Mouse (Mus musculus): ENCODE data around the gene Gm10197. TPM values are rescaled to one million over a fixed set of nuclear protein-coding genes. Genes with fewer than 3 reads are reported as not detected.

Gm10197 gene
- polyA plus RNA-seq, 1 experiment, result not detected

DNA sequence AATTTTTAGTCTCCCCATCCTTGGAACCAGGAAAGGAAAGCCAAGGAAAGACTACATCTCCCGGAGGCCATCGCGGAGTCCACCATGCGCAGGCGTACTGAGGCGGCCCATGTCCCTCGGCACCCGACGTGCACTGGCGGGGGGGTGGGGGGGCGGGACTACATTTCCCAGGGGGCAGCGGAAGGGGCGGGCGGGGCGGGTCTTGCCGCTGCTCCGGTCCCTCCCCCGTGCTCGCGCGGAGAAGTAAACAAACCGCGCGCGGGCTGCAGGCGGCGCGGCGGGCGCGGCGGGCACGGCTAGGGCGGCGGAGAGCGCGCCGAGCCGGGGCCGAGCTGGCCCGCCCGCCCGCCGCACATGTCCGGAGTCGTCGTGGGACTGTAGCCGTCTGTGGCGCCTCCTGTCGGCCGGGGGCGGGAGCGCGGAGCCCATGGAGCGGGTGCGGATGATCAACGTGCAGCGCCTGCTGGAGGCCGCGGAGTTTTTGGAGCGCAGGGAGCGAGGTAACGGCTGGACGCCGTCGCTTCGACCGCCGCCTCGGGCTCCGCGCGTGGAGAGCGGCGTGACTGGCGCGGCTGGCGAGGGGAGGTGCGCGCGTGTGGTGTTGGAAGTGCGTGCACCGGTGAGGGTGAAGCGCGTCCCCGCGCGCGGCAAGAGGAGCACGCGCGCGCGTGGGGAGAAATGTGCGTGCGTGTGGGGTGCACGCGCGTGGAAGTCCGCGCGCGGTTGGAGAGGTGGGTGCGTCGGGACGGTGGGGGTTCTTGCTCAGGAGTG lies 42.2 kb downstream of the Gm10197 start:
- under 1% methylated on average over 106 of the region's 106 CpGs for WGBS
- peaks cover 6% of the 10 kb centered on the region; the same call in 1 of the 2 replicates for H3K4me1 ChIP-seq (ENCODE audit: control insufficient read depth, insufficient read depth, low read length)
- H3K4me3 ChIP-seq (replicated peaks; ENCODE audit: control insufficient read depth, low read depth, low read length), result peak overlapping the region; percentile 80
- peak overlapping the region; percentile 88 for H3K27ac ChIP-seq (ENCODE audit: control insufficient read depth, insufficient read depth, low read depth, low read length, poor library complexity)
- no peak for TF ChIP-seq POLR2A (IDR thresholded peaks at IDR 0.05; ENCODE audit: borderline replicate concordance, control insufficient read depth, low read depth, low read length)
- TF ChIP-seq CTCF (IDR thresholded peaks at IDR 0.05; ENCODE audit: control insufficient read depth, insufficient read depth, low read length), result peak; percentile 58

DNA sequence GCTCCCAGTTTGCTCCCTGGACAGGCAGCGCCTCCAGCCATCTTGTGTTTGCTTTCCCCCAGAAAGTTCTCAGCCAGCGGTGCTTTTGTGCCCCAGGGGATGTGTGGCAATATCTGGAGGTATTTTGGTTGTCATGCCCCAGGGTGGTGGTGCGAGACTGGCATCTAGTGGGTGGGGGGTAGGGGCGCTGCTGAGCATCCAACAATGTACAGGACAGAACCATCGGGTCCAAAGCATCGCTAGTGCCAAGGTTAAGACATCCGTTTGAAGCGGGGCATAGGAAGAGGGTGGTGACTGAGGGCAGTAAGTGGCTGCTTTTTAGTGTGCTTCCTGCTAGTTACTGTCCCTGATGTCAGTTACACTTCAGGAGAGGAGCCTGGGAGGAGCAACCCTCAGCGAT lies 43.5 kb downstream of the Gm10197 start:
- WGBS, result 20% methylated on average over 9 of the region's 9 CpGs
- Histone ChIP-seq H3K4me1 (ENCODE audit: control insufficient read depth, insufficient read depth, low read length) (peaks cover 6% of the 10 kb centered on the region; the same call in 1 of the 2 replicates), H3K27ac (ENCODE audit: control insufficient read depth, insufficient read depth, low read depth, low read length, poor library complexity) (peak overlapping the region; percentile 71), H3K4me3 (replicated peaks; ENCODE audit: control insufficient read depth, low read depth, low read length) (peak overlapping the region; percentile 0)
- TF ChIP-seq CTCF (IDR thresholded peaks at IDR 0.05; ENCODE audit: control insufficient read depth, insufficient read depth, low read length) (peak; percentile 66), POLR2A (IDR thresholded peaks at IDR 0.05; ENCODE audit: borderline replicate concordance, control insufficient read depth, low read depth, low read length) (no peak)

DNA sequence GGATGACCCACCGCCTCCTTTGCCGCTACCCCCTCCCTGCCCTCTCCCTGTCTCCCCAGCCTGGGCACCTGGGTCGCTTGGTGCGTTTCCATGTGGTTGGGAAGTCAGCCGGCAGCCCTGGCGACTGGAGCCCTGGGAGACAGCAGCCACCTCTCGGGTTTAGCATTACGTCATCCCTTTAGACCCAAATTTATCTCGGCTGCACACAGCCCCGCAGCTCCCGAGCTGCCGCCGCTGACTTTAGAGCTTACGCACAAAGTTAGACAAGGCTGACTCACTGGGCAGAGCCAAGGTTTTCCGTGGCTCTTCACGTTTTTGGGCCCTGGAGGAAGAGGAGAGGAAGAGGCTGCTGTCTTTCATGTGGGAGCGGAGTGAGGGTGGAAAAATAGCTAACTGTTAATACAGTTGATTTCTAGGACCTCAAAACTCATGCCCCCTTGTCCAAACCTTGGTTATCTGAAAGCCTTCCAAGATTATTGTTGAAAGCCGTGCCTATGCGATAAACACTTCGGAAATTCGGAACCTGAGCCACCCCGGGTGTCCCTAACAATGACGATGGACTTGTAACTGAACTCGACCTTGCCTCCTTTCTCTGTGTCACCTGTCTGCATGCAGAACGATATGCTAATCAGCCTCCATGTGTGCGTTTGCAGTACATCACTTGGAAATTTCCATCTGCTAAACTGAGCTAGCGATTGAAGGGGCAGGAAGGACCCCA lies 45.8 kb downstream of the Gm10197 start:
- H3K4me1 ChIP-seq (ENCODE audit: control insufficient read depth, insufficient read depth, low read length), result peaks cover 11% of the 10 kb centered on the region
- WGBS, result 15% methylated on average over 27 of the region's 27 CpGs
- peak overlapping the region; percentile 53 for H3K4me3 ChIP-seq (replicated peaks; ENCODE audit: control insufficient read depth, low read depth, low read length)
- TF ChIP-seq POLR2A (IDR thresholded peaks at IDR 0.05; ENCODE audit: borderline replicate concordance, control insufficient read depth, low read depth, low read length) (peak; percentile 44; the same call in 1 of the 2 replicates), CTCF (IDR thresholded peaks at IDR 0.05; ENCODE audit: control insufficient read depth, insufficient read depth, low read length) (no peak)
- H3K27ac ChIP-seq (ENCODE audit: control insufficient read depth, insufficient read depth, low read depth, low read length, poor library complexity), result peak overlapping the region; percentile 95

DNA sequence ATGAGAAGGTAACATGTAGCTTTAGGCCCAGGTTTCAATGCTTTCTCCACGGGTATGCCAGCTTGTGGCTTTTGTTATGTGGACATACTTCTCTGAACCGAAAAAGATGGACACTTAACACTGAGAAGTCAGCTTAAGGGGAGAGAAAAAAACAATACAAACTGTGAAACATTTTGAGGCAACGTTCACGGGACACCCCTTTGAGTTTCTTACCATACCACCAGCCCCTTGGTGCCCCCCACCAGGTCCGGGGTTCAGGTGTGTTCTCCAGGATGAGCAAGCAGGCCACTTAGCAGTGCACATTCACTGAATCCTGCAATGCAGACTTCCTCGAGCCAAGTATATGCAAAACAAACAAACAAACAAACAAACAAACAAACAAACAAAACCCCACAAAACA lies 46.7 kb downstream of the Gm10197 start:
- Histone ChIP-seq H3K4me1 (ENCODE audit: control insufficient read depth, insufficient read depth, low read length) (peaks cover 11% of the 10 kb centered on the region), H3K27ac (ENCODE audit: control insufficient read depth, insufficient read depth, low read depth, low read length, poor library complexity) (no peak overlapping the region), H3K4me3 (replicated peaks; ENCODE audit: control insufficient read depth, low read depth, low read length) (peak overlapping the region; percentile 18)
- no peak for TF ChIP-seq POLR2A (IDR thresholded peaks at IDR 0.05; ENCODE audit: borderline replicate concordance, control insufficient read depth, low read depth, low read length)
- TF ChIP-seq CTCF (IDR thresholded peaks at IDR 0.05; ENCODE audit: control insufficient read depth, insufficient read depth, low read length), result no peak
- WGBS, result 61% methylated on average over 6 of the region's 6 CpGs

DNA sequence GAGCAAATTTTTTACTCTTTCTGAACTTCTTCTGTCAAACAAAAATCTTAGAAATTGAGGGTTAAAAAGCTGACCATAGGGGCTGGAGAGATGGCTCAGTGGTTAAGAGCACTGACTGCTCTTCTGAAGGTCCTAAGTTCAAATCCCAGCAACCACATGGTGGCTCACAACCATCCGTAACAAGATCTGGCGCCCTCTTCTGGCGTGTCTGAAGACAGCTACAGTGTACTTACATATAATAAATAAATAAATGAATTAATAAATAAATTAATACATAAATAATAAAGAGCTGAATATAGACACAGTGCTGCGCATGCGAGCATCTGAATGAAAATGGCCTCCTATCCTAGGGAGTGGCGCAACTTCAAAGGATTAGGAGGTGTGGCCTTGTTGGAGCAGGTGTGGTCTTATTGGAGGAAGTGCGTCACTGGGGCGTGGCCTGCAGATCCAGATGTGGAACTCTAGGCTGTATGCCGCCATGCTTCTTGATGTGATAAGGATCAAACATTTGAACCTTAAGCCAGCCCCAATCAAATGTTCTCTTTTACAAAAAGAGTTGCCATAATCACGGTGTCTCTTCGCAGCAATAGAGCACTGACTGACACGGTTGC lies 49.0 kb downstream of the Gm10197 start:
- TF ChIP-seq POLR2A (IDR thresholded peaks at IDR 0.05; ENCODE audit: borderline replicate concordance, control insufficient read depth, low read depth, low read length) (no peak), CTCF (IDR thresholded peaks at IDR 0.05; ENCODE audit: control insufficient read depth, insufficient read depth, low read length) (no peak)
- WGBS, result 87% methylated on average over 12 of the region's 12 CpGs
- Histone ChIP-seq H3K27ac (ENCODE audit: control insufficient read depth, insufficient read depth, low read depth, low read length, poor library complexity) (no peak overlapping the region), H3K4me3 (replicated peaks; ENCODE audit: control insufficient read depth, low read depth, low read length) (no peak overlapping the region), H3K4me1 (ENCODE audit: control insufficient read depth, insufficient read depth, low read length) (peaks cover 16% of the 10 kb centered on the region)

Other genes with a start within 250 kb of the Gm10197 start
- 21.3 and 43.6 TPM in 2 replicates for gene Add3, start 231.3 kb downstream of the Gm10197 start, polyA plus RNA-seq (2011; ENCODE audit: insufficient read depth, insufficient read length, low replicate concordance, missing spikeins)
- gene Mxi1, start 61.2 kb downstream of the Gm10197 start, polyA plus RNA-seq (2011; ENCODE audit: insufficient read depth, insufficient read length, low replicate concordance, missing spikeins), result 32.4 and 39.2 TPM in 2 replicates
- gene Smndc1, start 18.8 kb upstream of the Gm10197 start, polyA plus RNA-seq (2011; ENCODE audit: insufficient read depth, insufficient read length, low replicate concordance, missing spikeins), result 28.2 and 41.2 TPM in 2 replicates
- gene Dusp5, start 157.3 kb upstream of the Gm10197 start, polyA plus RNA-seq (2011; ENCODE audit: insufficient read depth, insufficient read length, low replicate concordance, missing spikeins), result 4.4 and 9.7 TPM in 2 replicates
- gene Nutf2-ps1, start 217.3 kb upstream of the Gm10197 start, polyA plus RNA-seq (2011; ENCODE audit: insufficient read depth, insufficient read length, low replicate concordance, missing spikeins), result 19.2 and 23.5 TPM in 2 replicates
- 41.5 and 52.3 TPM in 2 replicates for gene Smc3, start 228.6 kb upstream of the Gm10197 start, polyA plus RNA-seq (2011; ENCODE audit: insufficient read depth, insufficient read length, low replicate concordance, missing spikeins)